Mouse (Mus musculus): ENCODE results near the gene Cyb561. TPM values are rescaled to one million over a fixed set of nuclear protein-coding genes. Genes with fewer than 3 reads are reported as not detected.
A peak's percentile ranks its signal among the peaks of the same experiment; 100 is the strongest.

The Cyb561 gene
- total RNA-seq, 2 experiments from 2014 or later: 31.9 to 34.0 TPM

- peak; percentile 65 to 83 for DNase-seq (ENCODE audit: low spot score in 2 of 2)
Measured at GRCm38 (mm10) chr11:105927065-105928030, 25.8 kb downstream of the Cyb561 start.

- DNase-seq (ENCODE audit: low spot score in 2 of 2): peak; percentile 28 to 60
Measured at GRCm38 (mm10) chr11:105922769-105923663, 30.1 kb downstream of the Cyb561 start.

- no peak for DNase-seq (ENCODE audit: low spot score in 2 of 2)
Measured at GRCm38 (mm10) chr11:105921275-105921674, 31.9 kb downstream of the Cyb561 start.

GRCm38 (mm10) chr11:105920836-105921235 is 32.3 kb downstream of the Cyb561 start:
- no peak for DNase-seq (ENCODE audit: low spot score in 2 of 2)

GRCm38 (mm10) chr11:105920098-105920785 is 32.9 kb downstream of the Cyb561 start:
- DNase-seq (ENCODE audit: low spot score in 2 of 2): no peak

GRCm38 (mm10) chr11:105913580-105913979 is 39.6 kb downstream of the Cyb561 start:
- no peak for DNase-seq (ENCODE audit: low spot score in 2 of 2)

- DNase-seq (ENCODE audit: low spot score in 2 of 2): peak; percentile 54 to 79
Measured at GRCm38 (mm10) chr11:105911592-105912375, 41.4 kb downstream of the Cyb561 start.

GRCm38 (mm10) chr11:105911149-105911548 is 42.0 kb downstream of the Cyb561 start:
- DNase-seq (ENCODE audit: low spot score in 2 of 2): no peak

GRCm38 (mm10) chr11:105909617-105910016 is 43.5 kb downstream of the Cyb561 start:
- no peak for DNase-seq (ENCODE audit: low spot score in 2 of 2)

- no peak for DNase-seq (ENCODE audit: low spot score in 2 of 2)
Measured at GRCm38 (mm10) chr11:105908926-105909325, 44.2 kb downstream of the Cyb561 start.

GRCm38 (mm10) chr11:105907381-105907780 is 45.8 kb downstream of the Cyb561 start:
- no peak for DNase-seq (ENCODE audit: low spot score in 2 of 2)

GRCm38 (mm10) chr11:105905529-105906213 is 47.5 kb downstream of the Cyb561 start:
- no peak for DNase-seq (ENCODE audit: low spot score in 2 of 2)

- DNase-seq (ENCODE audit: low spot score in 2 of 2): no peak
Measured at GRCm38 (mm10) chr11:105902956-105903355, 50.2 kb downstream of the Cyb561 start.

- DNase-seq (ENCODE audit: low spot score in 2 of 2): no peak
Measured at GRCm38 (mm10) chr11:105901501-105901900, 51.6 kb downstream of the Cyb561 start.

- no peak for DNase-seq (ENCODE audit: low spot score in 2 of 2)
Measured at GRCm38 (mm10) chr11:105899151-105899550, 54.0 kb downstream of the Cyb561 start.

GRCm38 (mm10) chr11:105887281-105887680 is 65.9 kb downstream of the Cyb561 start:
- no peak for DNase-seq (ENCODE audit: low spot score in 2 of 2)

- no peak for DNase-seq (ENCODE audit: low spot score in 2 of 2)
Measured at GRCm38 (mm10) chr11:105885558-105885957, 67.6 kb downstream of the Cyb561 start.
